Mouse (Mus musculus) CH12.LX (cell line): ENCODE data around the gene Sergef. TPM values are rescaled to one million over a fixed set of nuclear protein-coding genes. Genes with fewer than 3 reads are reported as not detected.

ENCODE experiments used
- DNase-seq: peaks from one replicate; pipeline ENCODE4 v3.0.0-alpha.2; 2013; ENCODE audit errors: extremely low read depth
- H3K27ac ChIP-seq: 2 replicates; pipeline ENCODE4 v1.5.1; 2012; ENCODE audit warnings: low read depth, mild to moderate bottlenecking, control low read depth, moderate library complexity; ENCODE audit not compliant: insufficient read depth
- H3K27me3 ChIP-seq: replicated peaks from 2 replicates; pipeline ENCODE3; 2012; ENCODE audit warnings: inconsistent platforms
- H3K36me3 ChIP-seq, 2 experiments: replicated peaks in 1 of 2; 2 replicates each; pipeline versions ENCODE3 to v1.6.1; 2012; ENCODE audit warnings: inconsistent platforms in 1 of 2, low read length in 1 of 2, mild to moderate bottlenecking in 1 of 2, mixed read lengths in 1 of 2, moderate library complexity in 1 of 2; ENCODE audit not compliant: control insufficient read depth in 1 of 2, insufficient read depth in 1 of 2
- H3K4me1 ChIP-seq, 2 experiments: 2 replicates each; pipeline ENCODE4 v1.6.1; 2012; ENCODE audit warnings: inconsistent platforms in 1 of 2, moderate library complexity in 1 of 2; ENCODE audit not compliant: insufficient read depth in 2 of 2, control insufficient read depth in 1 of 2
- H3K4me2 ChIP-seq: 2 replicates; pipeline ENCODE4 v1.6.1; 2012; ENCODE audit warnings: low read depth, mild to moderate bottlenecking, control low read depth; ENCODE audit not compliant: poor library complexity, insufficient read depth, severe bottlenecking
- H3K4me3 ChIP-seq, 3 experiments: fragments of 150-350 bp in 1 of 3; sonication (generic) in 1 of 3; replicated peaks in 1 of 3; 2 replicates each; pipeline versions ENCODE3 to v1.5.1; 2011 to 2012; ENCODE audit warnings: low read depth in 2 of 3, low read length in 2 of 3, mild to moderate bottlenecking in 2 of 3, moderate library complexity in 2 of 3, control low read depth in 1 of 3, improper control_type of control experiment in 1 of 3, inconsistent platforms in 1 of 3, mixed read lengths in 1 of 3; ENCODE audit not compliant: poor library complexity in 1 of 3
- H3K79me2 ChIP-seq: replicated peaks from 2 replicates; pipeline ENCODE4 v1.6.1; 2012; ENCODE audit warnings: mild to moderate bottlenecking, moderate library complexity; ENCODE audit not compliant: control insufficient read depth, poor library complexity, insufficient read depth, severe bottlenecking; ENCODE audit errors: extremely low read depth
- H3K9ac ChIP-seq: 2 replicates; pipeline ENCODE4 v1.6.1; 2012; ENCODE audit warnings: low read depth, mild to moderate bottlenecking, control low read depth, moderate library complexity; ENCODE audit not compliant: insufficient read depth
- H3K9me3 ChIP-seq: replicated peaks from 2 replicates; pipeline ENCODE3; 2012; ENCODE audit warnings: low read length, inconsistent platforms, mixed read lengths
- BHLHE40 ChIP-seq: IDR thresholded peaks from 2 replicates; pipeline ENCODE4 v1.6.1; 2011; ENCODE audit warnings: mild to moderate bottlenecking, low read depth, low read length, improper control_type of control experiment
- CHD2 ChIP-seq: IDR thresholded peaks from 2 replicates; pipeline ENCODE4 v1.6.1; 2011; ENCODE audit warnings: low read length, improper control_type of control experiment
- CTCF ChIP-seq, 2 experiments: IDR thresholded peaks in 1 of 2; conservative IDR thresholded peaks in 1 of 2; 2 replicates each; pipeline ENCODE4 v1.5.1; 2011 to 2012; ENCODE audit warnings: low read depth in 2 of 2, low read length in 2 of 2, improper control_type of control experiment in 1 of 2, inconsistent platforms in 1 of 2, mild to moderate bottlenecking in 1 of 2, moderate library complexity in 1 of 2
- ELF1 ChIP-seq: IDR thresholded peaks from 2 replicates; pipeline ENCODE4 v1.6.1; 2014; ENCODE audit warnings: low read depth, mild to moderate bottlenecking, inconsistent platforms, low read length, improper control_type of control experiment
- EP300 ChIP-seq: IDR thresholded peaks from 2 replicates; pipeline ENCODE4 v1.6.1; 2011; ENCODE audit warnings: low read length, improper control_type of control experiment
- ETS1 ChIP-seq: conservative IDR thresholded peaks from 2 replicates; pipeline ENCODE4 v1.6.1; 2012; ENCODE audit warnings: low read depth, mild to moderate bottlenecking, inconsistent platforms, low read length, improper control_type of control experiment, moderate library complexity
- HCFC1 ChIP-seq: IDR thresholded peaks from 2 replicates; pipeline ENCODE4 v1.6.1; 2012; ENCODE audit warnings: low read depth, mild to moderate bottlenecking, inconsistent platforms, low read length, improper control_type of control experiment
- IRF4 ChIP-seq: IDR thresholded peaks from 2 replicates; pipeline ENCODE4 v1.6.1; 2014; ENCODE audit warnings: low read depth, mild to moderate bottlenecking, inconsistent platforms, low read length, improper control_type of control experiment
- JUND ChIP-seq: conservative IDR thresholded peaks from 2 replicates; pipeline ENCODE4 v1.6.1; 2011; ENCODE audit warnings: low read depth, low read length, improper control_type of control experiment
- KAT2A ChIP-seq: IDR thresholded peaks from 2 replicates; pipeline ENCODE4 v1.6.1; 2012; ENCODE audit warnings: low read length, improper control_type of control experiment, inconsistent platforms; ENCODE audit not compliant: insufficient replicate concordance
- MAX ChIP-seq: IDR thresholded peaks from 2 replicates; pipeline ENCODE4 v1.6.1; 2011; ENCODE audit warnings: low read length, improper control_type of control experiment
- MEF2A ChIP-seq: IDR thresholded peaks from 2 replicates; pipeline ENCODE4 v1.6.1; 2014; ENCODE audit warnings: low read depth, mild to moderate bottlenecking, inconsistent platforms, low read length, improper control_type of control experiment, borderline replicate concordance
- MXI1 ChIP-seq: IDR thresholded peaks from 2 replicates; pipeline ENCODE4 v1.6.1; 2011; ENCODE audit warnings: mild to moderate bottlenecking, low read depth, low read length, improper control_type of control experiment
- MYC ChIP-seq: IDR thresholded peaks from 2 replicates; pipeline ENCODE4 v1.6.1; 2011; ENCODE audit warnings: low read depth, mild to moderate bottlenecking, improper control_type of control experiment, low read length
- NRF1 ChIP-seq: IDR thresholded peaks from 2 replicates; pipeline ENCODE4 v1.6.1; 2014; ENCODE audit warnings: low read depth, mild to moderate bottlenecking, inconsistent platforms, low read length, improper control_type of control experiment, moderate library complexity
- POLR2A ChIP-seq: IDR thresholded peaks from 2 replicates; pipeline ENCODE4 v1.6.1; 2011; ENCODE audit warnings: low read depth, mild to moderate bottlenecking, improper control_type of control experiment, low read length
- RAD21 ChIP-seq: IDR thresholded peaks from 2 replicates; pipeline ENCODE4 v1.6.1; 2011; ENCODE audit warnings: low read depth, mild to moderate bottlenecking, low read length, improper control_type of control experiment, moderate library complexity
- SIN3A ChIP-seq: IDR thresholded peaks from 2 replicates; pipeline ENCODE4 v1.6.1; 2012; ENCODE audit warnings: low read length, improper control_type of control experiment, inconsistent platforms
- TCF12 ChIP-seq: IDR thresholded peaks from 2 replicates; pipeline ENCODE4 v1.6.1; 2014; ENCODE audit warnings: low read depth, mild to moderate bottlenecking, inconsistent platforms, low read length, improper control_type of control experiment
- UBTF ChIP-seq: IDR thresholded peaks from 2 replicates; pipeline ENCODE4 v1.6.1; 2012; ENCODE audit warnings: low read depth, mild to moderate bottlenecking, inconsistent platforms, low read length, improper control_type of control experiment, moderate library complexity
- USF2 ChIP-seq: conservative IDR thresholded peaks from 2 replicates; pipeline ENCODE4 v1.6.1; 2011; ENCODE audit warnings: low read depth, low read length, improper control_type of control experiment
- ZC3H11A ChIP-seq: IDR thresholded peaks from 2 replicates; pipeline ENCODE4 v1.6.1; 2012; ENCODE audit warnings: low read depth, mild to moderate bottlenecking, inconsistent platforms, low read length, improper control_type of control experiment
- ZMIZ1 ChIP-seq: IDR thresholded peaks from 2 replicates; pipeline ENCODE4 v1.6.1; 2012; ENCODE audit warnings: low read depth, mild to moderate bottlenecking, inconsistent platforms, low read length, improper control_type of control experiment
- ZNF384 ChIP-seq: IDR thresholded peaks from 2 replicates; pipeline ENCODE4 v1.6.1; 2012; ENCODE audit warnings: low read depth, low read length, improper control_type of control experiment, inconsistent platforms
- dilution Hi-C: fragments of 300-500 bp; cut with MboI; formaldehyde crosslinking; loops from 2 replicates; pipeline ENCODE4 v1.14.3; 2020; ENCODE audit warnings: low sequenced_read_pairs; ENCODE audit not compliant: extremely low pct_unique_long_range_greater_than_20kb, extremely low pct_ligation_motif_present
- in situ Hi-C: fragments of 300-500 bp; cut with MboI; formaldehyde crosslinking; loops from 3 replicates; pipeline ENCODE4 v1.14.3; 2019; ENCODE audit warnings: low sequenced_read_pairs, low pct_ligation_motif_present, low pct_unique_long_range_greater_than_20kb, mixed read lengths
- polyA plus RNA-seq: library from polyadenylated mRNA; unstranded; fragments of >175 nt; gene quantifications from 2 replicates; pipeline ENCODE4 v1.2.1, GENCODE M21; 2012; ENCODE audit warnings: low read depth; ENCODE audit not compliant: insufficient read length
- total RNA-seq, 2 experiments: library from RNA; depleted of rRNA; stranded (reverse); fragments of 300-350 nt in 1 of 2; fragments of >200 nt in 1 of 2; gene quantifications; 2 replicates each; pipeline ENCODE4 v1.2.3; 2012 to 2014

Gene Sergef
- total and polyA plus RNA-seq, 3 experiments = 13.0 to 18.0 (median 14.1) TPM

- dilution Hi-C loops = no loop called here
- DNase-seq = no peak
- Histone ChIP-seq H3K9me3 (peaks cover 8% of the 10 kb centered on the region), H3K9ac (no peak overlapping the region), H3K27ac (no peak overlapping the region), H3K4me3 (no peak overlapping the region), H3K36me3 (peaks cover 21 to 75% of the 10 kb centered on the region in 2 experiments), H3K4me1 (peaks cover 2 to 62% of the 10 kb centered on the region in 2 experiments; a peak in 2 of 4 replicates), H3K27me3 (no peaks in the 10 kb centered on the region), H3K4me2 (no peak overlapping the region; the same call in 1 of the 2 replicates), H3K79me2 (no peaks in the 10 kb centered on the region)
- in situ Hi-C loops = no loop called here
- TF ChIP-seq JUND (no peak), MYC (no peak), ELF1 (no peak), SIN3A (no peak), KAT2A (no peak), POLR2A (no peak), MAX (no peak), MXI1 (no peak), USF2 (no peak), CHD2 (no peak), ZNF384 (no peak), HCFC1 (no peak)
These were observed 21.0 kb downstream of the Sergef start for GRCm38 (mm10) chr7:46618416-46619110.

- DNase-seq = no peak
- Histone ChIP-seq H3K36me3 (peaks cover 24 to 76% of the 10 kb centered on the region in 2 experiments), H3K4me3 (no peak overlapping the region), H3K9me3 (peaks cover 8% of the 10 kb centered on the region), H3K79me2 (no peaks in the 10 kb centered on the region), H3K4me2 (no peak overlapping the region), H3K27ac (no peak overlapping the region), H3K9ac (no peak overlapping the region), H3K4me1 (peaks cover 2 to 69% of the 10 kb centered on the region in 2 experiments; a peak in 2 of 4 replicates), H3K27me3 (no peaks in the 10 kb centered on the region)
- dilution Hi-C loops (no loop called here), in situ Hi-C loops (no loop called here)
- TF ChIP-seq RAD21 (no peak), UBTF (no peak), ZMIZ1 (no peak), ZC3H11A (no peak), MXI1 (no peak), ETS1 (no peak), EP300 (no peak), CTCF (conservative IDR thresholded peaks at IDR 0.05 in 1 of 2, IDR thresholded peaks at IDR 0.05 in 1 of 2; ENCODE audit: low read depth in 2 of 2, low read length in 2 of 2) (no peak), TCF12 (no peak), MEF2A (no peak), NRF1 (no peak), ELF1 (no peak), ZNF384 (no peak), CHD2 (no peak), BHLHE40 (no peak), MAX (no peak), HCFC1 (no peak), IRF4 (no peak), JUND (no peak)
These were observed 23.1 kb downstream of the Sergef start for GRCm38 (mm10) chr7:46616429-46617005.
